Mouse (Mus musculus) liver, embryonic 14.5 days (tissue): ENCODE results near the gene Zfp52.

Experiments used
- CTCF ChIP-seq: IDR thresholded peaks from 2 replicates; pipeline ENCODE4 v1.5.1; 2016; ENCODE audit warnings: antibody characterized with exemption, low read depth, control low read depth
- EP300 ChIP-seq: IDR thresholded peaks from 2 replicates; pipeline ENCODE4 v1.6.1; 2016; ENCODE audit warnings: antibody characterized with exemption, low read depth

DNA sequence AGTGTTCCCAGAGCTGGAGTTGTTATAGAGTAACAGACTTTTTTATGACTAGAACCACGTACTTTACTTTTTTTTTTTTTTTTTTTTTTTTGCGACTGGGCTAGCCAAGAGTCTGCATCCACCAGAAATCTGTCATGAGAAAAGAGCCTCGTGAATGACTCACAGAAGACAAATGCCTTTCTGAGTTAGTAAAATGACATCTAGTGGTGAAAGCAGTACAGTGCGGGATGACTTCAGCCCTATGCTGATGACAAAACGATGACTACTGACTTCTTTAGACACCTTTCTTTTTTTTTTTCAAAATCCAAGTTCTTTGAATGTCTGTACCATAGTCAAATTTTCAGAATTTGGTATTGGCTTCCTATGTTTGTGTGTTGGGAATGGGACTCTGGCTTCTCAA lies 30.9 kb downstream of the Zfp52 start:
- TF ChIP-seq CTCF (peak; percentile 45; the same call in 1 of the 2 replicates), EP300 (no peak)
